Mouse (Mus musculus): ENCODE measurements at regions not wholly inside any gene's neighbourhood (a gene's known extent, or its start where the extent isn't known, plus 50 kb on each side); places are given as distances from the start of the nearest gene placed in this dataset.
"Not testable (repeated sequence)": the region's sequence is repeated elsewhere in the genome, so short reads cannot be mapped to it uniquely, and the experiment has no call there.

DNA sequence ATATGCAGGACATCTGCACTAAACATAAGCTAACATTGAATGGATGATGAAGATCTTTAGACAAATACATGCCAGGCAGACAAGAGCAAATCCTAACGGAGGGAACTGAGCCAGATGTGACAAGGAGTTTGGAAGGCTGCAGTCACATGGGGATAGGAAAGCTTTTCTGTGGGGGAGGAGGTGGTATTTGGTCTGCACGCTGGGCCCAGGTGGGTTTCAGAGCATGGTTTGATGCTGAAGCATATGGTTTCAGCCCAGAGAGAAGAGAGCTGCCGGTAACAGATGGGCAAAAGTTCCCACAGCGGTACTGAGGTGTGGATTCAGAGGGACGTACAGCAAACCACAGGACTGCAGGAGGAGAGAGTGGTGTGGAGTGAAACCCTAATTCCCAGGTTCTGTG lies 982.1 kb downstream of the 4930447A16Rik start:
- DNase-seq (ENCODE audit: low spot score in 2 of 2): no peak

GRCm38 (mm10) chr15:38409168-38409567 lies 983.8 kb downstream of the 4930447A16Rik start:
- no peak for DNase-seq (ENCODE audit: low spot score in 2 of 2)

GRCm38 (mm10) chr15:38410462-38410861 lies 985.1 kb downstream of the 4930447A16Rik start:
- DNase-seq (ENCODE audit: low spot score in 2 of 2): no peak

DNA sequence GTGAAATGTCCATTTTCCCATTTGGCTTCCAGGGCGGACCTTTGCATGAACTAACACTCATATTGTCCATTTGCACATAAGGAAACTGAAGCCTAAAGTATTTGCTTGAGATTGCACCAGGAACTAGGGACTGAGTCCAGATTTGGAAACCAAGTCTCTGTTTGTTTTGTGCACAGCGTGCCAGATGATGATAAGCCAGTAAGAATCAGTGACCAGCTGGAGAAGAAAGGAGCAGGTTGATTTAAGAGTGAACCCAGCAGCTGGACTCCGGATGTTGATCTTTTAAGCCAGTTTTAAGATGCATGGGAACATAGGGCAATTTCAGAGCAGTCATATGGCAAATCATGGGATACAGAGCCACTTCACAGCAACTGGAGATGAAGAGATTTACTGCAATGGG lies 987.1 kb downstream of the 4930447A16Rik start:
- DNase-seq (ENCODE audit: low spot score in 2 of 2): no peak

DNA sequence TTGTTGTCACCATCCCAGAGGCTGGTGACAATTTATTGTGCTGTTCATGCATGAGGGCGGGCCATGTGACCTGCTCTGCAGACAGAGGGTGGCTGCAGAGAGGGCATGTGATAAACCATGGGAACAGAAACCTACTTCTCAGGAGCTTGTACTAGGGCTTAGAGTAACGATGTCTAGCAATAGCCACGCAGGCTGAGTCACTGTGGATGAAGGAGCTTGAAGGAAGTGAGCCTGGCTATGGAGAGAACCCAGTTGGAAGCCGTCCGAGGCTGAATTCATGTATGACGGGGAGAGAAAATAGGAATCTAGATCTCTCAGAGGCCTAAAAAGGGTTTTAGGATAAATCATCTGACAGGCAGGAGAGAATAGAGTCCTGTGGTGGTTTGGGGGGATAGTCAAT lies 988.0 kb downstream of the 4930447A16Rik start:
- no peak for DNase-seq (ENCODE audit: low spot score in 2 of 2)

DNA sequence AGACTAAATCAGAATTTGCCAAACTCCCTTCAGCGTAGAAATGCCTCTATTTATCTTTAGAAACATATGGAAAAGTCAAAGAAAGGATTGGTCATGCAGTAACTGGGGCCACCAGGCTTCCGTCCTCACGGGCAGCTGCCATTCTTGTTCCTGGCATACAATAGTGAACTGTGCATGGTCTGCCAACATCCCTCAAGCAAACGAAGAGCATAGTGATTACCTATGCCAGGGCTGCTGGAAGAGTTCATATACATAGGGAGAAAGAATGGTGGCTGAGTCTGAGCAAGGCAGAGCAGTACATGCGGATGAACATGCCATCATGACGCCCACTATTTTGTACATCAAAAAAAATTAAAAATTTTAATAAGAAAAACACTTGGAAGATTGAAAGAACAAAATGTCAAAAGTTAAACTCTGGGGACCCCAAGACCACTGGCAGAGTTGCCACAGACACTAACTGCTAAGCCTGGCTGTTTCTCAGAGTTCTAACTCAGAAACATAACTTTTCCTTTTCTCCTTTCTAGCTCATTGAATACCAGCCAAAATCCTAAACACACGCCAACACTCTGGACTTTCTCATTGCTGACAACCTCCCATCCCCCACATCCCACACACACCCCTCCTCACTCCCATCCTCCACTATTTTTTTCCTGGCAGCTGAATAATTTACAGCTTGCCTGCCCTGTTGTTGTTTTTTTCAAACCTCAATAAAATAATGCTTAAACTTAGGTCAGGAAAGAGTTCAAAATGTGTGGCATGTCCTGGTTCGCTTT lies 989.1 kb downstream of the 4930447A16Rik start:
- no peak for DNase-seq (ENCODE audit: low spot score in 2 of 2)

GRCm38 (mm10) chr15:38415091-38415486 lies 989.7 kb downstream of the 4930447A16Rik start:
- DNase-seq (ENCODE audit: low spot score in 2 of 2): no peak

GRCm38 (mm10) chr15:38419621-38420020 lies 994.3 kb downstream of the 4930447A16Rik start:
- no peak for DNase-seq (ENCODE audit: low spot score in 2 of 2)

GRCm38 (mm10) chr15:38420784-38421183 lies 995.4 kb downstream of the 4930447A16Rik start:
- no peak for DNase-seq (ENCODE audit: low spot score in 2 of 2)

DNA sequence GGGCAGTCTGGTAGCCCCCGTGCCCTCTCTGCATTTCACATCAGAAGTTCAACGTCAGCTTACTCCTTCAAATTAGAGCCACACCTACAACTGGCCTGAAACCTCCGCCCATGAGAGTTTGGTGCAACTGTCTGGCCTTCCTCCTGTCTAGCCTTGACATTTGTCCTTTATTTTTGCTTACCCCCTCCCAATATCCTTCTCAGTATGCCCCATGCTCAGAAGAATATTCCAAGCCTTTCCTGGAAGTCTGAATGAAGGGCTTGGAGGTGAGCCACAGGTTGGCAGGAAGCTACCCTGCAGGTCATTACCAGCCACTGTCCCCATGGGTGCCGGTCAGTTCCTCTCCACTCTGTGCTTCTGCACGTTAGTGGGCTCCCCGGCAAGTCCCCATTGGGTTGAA lies 997.4 kb downstream of the 4930447A16Rik start:
- no peak for DNase-seq (ENCODE audit: low spot score in 2 of 2)

- DNase-seq (ENCODE audit: low spot score in 2 of 2): no peak
Measured at GRCm38 (mm10) chr15:38425506-38425905, 1000.2 kb downstream of the 4930447A16Rik start.

- DNase-seq (ENCODE audit: low spot score in 2 of 2): no peak
Measured at GRCm38 (mm10) chr15:38427966-38428365, 1002.6 kb downstream of the 4930447A16Rik start.

GRCm38 (mm10) chr15:38431668-38432067 lies 1006.3 kb downstream of the 4930447A16Rik start:
- no peak for DNase-seq (ENCODE audit: low spot score in 2 of 2)

GRCm38 (mm10) chr15:38433386-38433785 lies 1008.0 kb downstream of the 4930447A16Rik start:
- DNase-seq (ENCODE audit: low spot score in 2 of 2): no peak

DNA sequence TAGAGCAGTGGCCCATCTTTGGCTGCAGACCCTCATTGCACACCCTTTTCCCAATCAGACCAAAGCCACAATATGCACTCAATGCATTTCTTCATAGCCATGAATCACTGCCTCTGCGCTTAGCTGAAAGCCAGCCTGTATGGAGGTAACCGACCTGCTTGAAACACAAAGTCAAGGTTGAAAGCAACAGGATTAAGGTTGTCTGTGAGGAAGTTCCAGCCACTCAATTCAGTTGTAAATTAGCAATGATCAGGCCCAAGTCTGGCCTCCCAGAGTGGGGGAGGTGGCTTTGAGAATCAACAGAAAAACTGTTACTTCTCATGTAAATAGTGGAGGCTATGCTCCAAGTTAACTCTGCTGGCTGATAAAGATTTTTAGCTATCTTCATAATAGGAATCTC lies 1008.9 kb downstream of the 4930447A16Rik start:
- DNase-seq (ENCODE audit: low spot score in 2 of 2): not testable (repeated sequence)
